Mouse (Mus musculus) liver, embryonic 14.5 days (tissue): ENCODE results near the gene Radil. TPM values are rescaled to one million over a fixed set of nuclear protein-coding genes. Genes with fewer than 3 reads are reported as not detected.
A peak's percentile ranks its signal among the peaks of the same experiment; 100 is the strongest.

ENCODE experiments used
- ATAC-seq: fragments of 200-750 bp; cut with Nextera tagmentation; 2 replicates; pipeline ENCODE4 v1.8.0; 2017; ENCODE audit warnings: moderate number of reproducible peaks, mild to moderate bottlenecking, moderate library complexity; ENCODE audit not compliant: insufficient read depth
- DNase-seq, 3 experiments: peaks; one replicate each; pipeline ENCODE4 v3.0.0-alpha.2; 2012 to 2013; ENCODE audit warnings: low read depth in 3 of 3, low spot score in 3 of 3
- H3K27ac ChIP-seq: fragments of 300-500 bp; sonication (generic); 2 replicates; pipeline ENCODE4 v1.5.1; 2014; ENCODE audit warnings: moderate library complexity, mild to moderate bottlenecking, control low read depth, inconsistent platforms
- H3K27me3 ChIP-seq: fragments of 300-500 bp; sonication (generic); 2 replicates; pipeline ENCODE4 v1.6.1; 2014; ENCODE audit warnings: mild to moderate bottlenecking, low read length, moderate library complexity; ENCODE audit not compliant: control insufficient read depth, insufficient read depth
- H3K36me3 ChIP-seq: fragments of 300-500 bp; sonication (generic); replicated peaks from 2 replicates; pipeline ENCODE4 v1.6.1; 2014; ENCODE audit warnings: low read depth; ENCODE audit not compliant: control insufficient read depth, insufficient read depth
- H3K4me1 ChIP-seq, 2 experiments: fragments of 200-500 bp in 1 of 2; fragments of 300-500 bp in 1 of 2; sonication (generic) in 1 of 2; replicated peaks; 2 replicates each; pipeline ENCODE4 v1.6.1; 2012 to 2014; ENCODE audit warnings: antibody characterized with exemption in 1 of 2, inconsistent platforms in 1 of 2, low read length in 1 of 2; ENCODE audit not compliant: control insufficient read depth in 2 of 2, insufficient read depth in 2 of 2
- H3K4me2 ChIP-seq: fragments of 300-500 bp; sonication (generic); 2 replicates; pipeline ENCODE4 v1.6.1; 2014; ENCODE audit warnings: low read depth, mild to moderate bottlenecking, control low read depth, moderate library complexity
- H3K4me3 ChIP-seq, 2 experiments: fragments of 200-500 bp in 1 of 2; fragments of 300-500 bp in 1 of 2; sonication (generic) in 1 of 2; 2 replicates each; pipeline ENCODE4 v1.5.1; 2012 to 2014; ENCODE audit warnings: low read depth in 2 of 2, low read length in 2 of 2, mild to moderate bottlenecking in 2 of 2, control low read depth in 1 of 2, inconsistent platforms in 1 of 2, moderate library complexity in 1 of 2; ENCODE audit not compliant: insufficient read depth in 1 of 2
- H3K9ac ChIP-seq: fragments of 300-500 bp; sonication (generic); replicated peaks from 2 replicates; pipeline ENCODE4 v1.6.1; 2014; ENCODE audit warnings: mild to moderate bottlenecking, control low read depth, moderate library complexity
- H3K9me3 ChIP-seq: fragments of 300-500 bp; sonication (generic); 2 replicates; pipeline ENCODE4 v1.6.1; 2016; ENCODE audit warnings: low read length, mixed read lengths; ENCODE audit not compliant: control insufficient read depth
- CTCF ChIP-seq: IDR thresholded peaks from 2 replicates; pipeline ENCODE4 v1.5.1; 2016; ENCODE audit warnings: antibody characterized with exemption, low read depth, control low read depth
- EP300 ChIP-seq: IDR thresholded peaks from 2 replicates; pipeline ENCODE4 v1.6.1; 2016; ENCODE audit warnings: antibody characterized with exemption, low read depth
- WGBS: fragments of 180-500 bp; shearing (Covaris S2); extraction: QIAGEN DNeasy Blood & Tissue Kit; methylation state at CpG from one replicate; pipeline ENCODE4 v1.1.7; 2014; ENCODE audit not compliant: insufficient replicate concordance; 5-methylcytosine and 5-hydroxymethylcytosine counted together
- polyA plus RNA-seq, 2 experiments: library from polyadenylated mRNA; depleted of rRNA in 1 of 2; stranded (reverse) in 1 of 2; unstranded in 1 of 2; fragments of >200 nt; fragmentation: Nextera tagmentation in 1 of 2; extraction: Ambion mirVana in 1 of 2; gene quantifications; 2 replicates each; pipeline versions ENCODE4 v1.2.1 to v1.2.3; 2012 to 2014

Radil gene
- polyA plus RNA-seq, 2 experiments, result 0.03 to 0.05 TPM

DNA sequence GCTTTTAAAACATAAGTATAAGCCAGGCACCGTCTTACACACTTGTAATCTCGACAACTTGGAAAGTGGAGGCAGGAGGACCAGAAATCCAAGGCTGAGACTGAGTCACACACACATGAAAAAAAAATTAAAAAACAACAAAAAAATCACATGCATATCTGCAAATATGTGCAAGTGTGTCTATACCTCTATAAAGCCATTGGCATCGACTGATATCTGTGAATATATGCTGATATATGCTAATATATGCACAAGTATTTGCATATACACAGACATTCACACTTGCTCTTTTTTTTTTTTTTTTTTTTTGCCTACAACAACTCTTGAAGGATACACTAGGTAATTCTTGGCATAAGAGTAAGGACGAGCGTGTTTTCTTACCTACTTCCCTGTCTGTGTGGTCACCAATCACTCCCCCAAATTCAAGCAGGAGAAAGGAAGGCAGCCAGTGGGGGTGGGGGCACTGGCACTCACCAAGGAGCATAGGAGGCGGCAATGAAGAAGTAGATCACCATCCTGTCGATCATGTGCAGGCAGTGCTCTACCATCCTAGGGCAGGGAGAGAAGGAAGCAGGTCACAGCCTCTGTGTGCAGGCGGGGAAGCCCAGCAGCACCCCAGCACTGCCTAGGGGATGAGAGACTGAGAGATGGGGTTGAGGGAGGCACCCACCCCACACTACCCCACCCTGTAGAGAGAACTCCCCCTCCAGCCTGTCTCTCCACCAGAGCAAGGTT is 23.6 kb upstream of the Radil start:
- DNase-seq (no peak), ATAC-seq (no peak)
- TF ChIP-seq EP300, result no peak
- no peak for TF ChIP-seq CTCF
- no peak overlapping the region for H3K9ac ChIP-seq
- no peaks in the 10 kb centered on the region for H3K27me3 ChIP-seq
- 50% methylated on average over 8 of the region's 8 CpGs for WGBS
- H3K36me3 ChIP-seq, result no peaks in the 10 kb centered on the region
- no peak overlapping the region for H3K4me3 ChIP-seq
- H3K4me1 ChIP-seq, result no peaks in the 10 kb centered on the region
- H3K27ac ChIP-seq, result no peak overlapping the region
- H3K9me3 ChIP-seq, result no peaks in the 10 kb centered on the region
- no peak overlapping the region for H3K4me2 ChIP-seq

- Histone ChIP-seq H3K27ac (no peak overlapping the region), H3K4me2 (no peak overlapping the region), H3K9me3 (no peaks in the 10 kb centered on the region; the same call in 1 of the 2 replicates), H3K27me3 (no peaks in the 10 kb centered on the region), H3K4me1 (no peaks in the 10 kb centered on the region), H3K36me3 (no peaks in the 10 kb centered on the region; the same call in 1 of the 2 replicates), H3K9ac (no peak overlapping the region), H3K4me3 (no peak overlapping the region)
- ATAC-seq (no peak), DNase-seq (no peak)
- WGBS, result 42% methylated on average over 1 of the region's 1 CpGs
- no peak for TF ChIP-seq CTCF
- no peak for TF ChIP-seq EP300
These were observed 13.7 kb upstream of the Radil start for GRCm38 (mm10) chr5:142564606-142565005.

GRCm38 (mm10) chr5:142560261-142560660 is 9.4 kb upstream of the Radil start:
- Histone ChIP-seq H3K9ac (no peak overlapping the region), H3K9me3 (no peaks in the 10 kb centered on the region), H3K36me3 (no peaks in the 10 kb centered on the region), H3K4me2 (no peak overlapping the region), H3K4me3 (no peak overlapping the region), H3K27me3 (no peaks in the 10 kb centered on the region), H3K27ac (no peak overlapping the region), H3K4me1 (no peaks in the 10 kb centered on the region)
- no peak for DNase-seq
- no peak for TF ChIP-seq EP300
- 38% methylated on average over 7 of the region's 7 CpGs for WGBS
- ATAC-seq, result no peak

DNA sequence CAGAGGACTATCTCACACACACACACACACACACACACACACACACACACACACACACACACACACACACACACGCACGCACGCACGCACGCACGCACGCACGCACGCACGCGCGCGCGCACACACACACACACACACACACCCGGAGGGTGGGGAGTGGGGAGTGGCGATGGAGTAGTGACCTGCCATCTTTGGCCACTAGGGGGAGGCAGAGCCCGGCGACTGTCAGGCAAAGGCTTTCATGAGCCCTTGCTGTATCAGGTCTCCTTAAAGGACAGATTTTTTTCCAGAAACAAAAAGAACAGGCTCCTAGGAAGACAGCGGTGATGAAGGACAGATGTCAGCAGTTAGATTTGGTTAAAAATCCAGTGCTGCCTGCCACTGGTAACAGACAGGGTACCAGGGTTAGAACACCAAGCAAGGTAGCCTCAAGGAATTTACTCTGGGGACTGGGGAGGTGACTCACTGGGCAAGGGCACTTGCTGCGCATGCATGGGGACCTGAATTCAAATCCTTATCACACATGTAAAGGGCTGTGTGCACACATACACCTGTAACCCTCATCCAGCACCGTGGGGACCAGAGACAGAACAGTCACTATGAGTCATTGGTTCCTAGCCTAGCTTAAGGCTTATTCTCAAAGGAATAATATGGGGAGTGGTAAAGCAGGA is 6.6 kb upstream of the Radil start:
- Histone ChIP-seq H3K4me3 (no peak overlapping the region), H3K9ac (no peak overlapping the region), H3K4me1 (no peaks in the 10 kb centered on the region), H3K9me3 (no peaks in the 10 kb centered on the region), H3K27me3 (no peaks in the 10 kb centered on the region), H3K36me3 (no peaks in the 10 kb centered on the region), H3K27ac (no peak overlapping the region), H3K4me2 (no peak overlapping the region)
- 32% methylated on average over 17 of the region's 21 CpGs for WGBS
- TF ChIP-seq EP300 (no peak), CTCF (peak; percentile 93)
- DNase-seq (peak in 2 of 3 experiments; percentile 22 to 33), ATAC-seq (peak; percentile 45; the same call in 1 of the 2 replicates)

- 79% methylated on average over 4 of the region's 4 CpGs for WGBS
- no peak overlapping the region for H3K27ac ChIP-seq
- H3K4me3 ChIP-seq, result no peak overlapping the region
- DNase-seq (no peak), ATAC-seq (no peak)
- H3K36me3 ChIP-seq, result no peaks in the 10 kb centered on the region
- H3K4me2 ChIP-seq, result no peak overlapping the region
- H3K9me3 ChIP-seq, result no peaks in the 10 kb centered on the region
- H3K27me3 ChIP-seq, result no peaks in the 10 kb centered on the region
- H3K4me1 ChIP-seq, result no peaks in the 10 kb centered on the region
- TF ChIP-seq CTCF (no peak), EP300 (no peak)
- no peak overlapping the region for H3K9ac ChIP-seq
These were observed 5.8 kb upstream of the Radil start for GRCm38 (mm10) chr5:142556721-142557120.
